ENCODE assay signal across 36 mouse cellular contexts in the genomic region with DNA sequence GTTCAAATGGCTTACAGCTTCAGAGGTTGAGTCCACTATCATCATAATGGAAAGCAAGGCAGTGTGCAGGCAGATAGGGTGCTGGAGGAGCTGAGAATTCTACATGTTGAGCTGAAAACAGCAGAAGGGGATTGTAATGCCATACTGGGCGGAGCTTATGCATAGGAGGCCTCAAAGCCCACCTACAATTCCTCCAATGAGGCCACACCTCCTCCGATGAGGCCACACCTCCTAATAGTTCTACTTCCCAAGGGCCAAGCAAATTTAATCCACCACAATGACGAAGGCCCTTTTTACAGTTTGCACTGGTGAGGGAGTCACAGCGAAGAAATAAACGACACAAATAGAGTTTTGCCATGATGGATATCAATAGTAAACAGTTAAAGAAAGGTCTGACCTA. TPM values are rescaled to one million over a fixed set of nuclear protein-coding genes. Genes with fewer than 3 reads are reported as not detected.
DNase-seq lines count a peak whose midpoint lies in the region; ATAC-seq lines count a peak whose summit lies in the region.
"Had no signal": no experiment of that assay in that cellular context is flagged by ENCODE, and none has a peak within 500 bp of the region (broad histone marks: within the 10 kb centered on the region; RNA-seq: fewer than 3 reads in every experiment).

No protein-coding gene starts in this region.

- no peak for ATAC-seq in hindbrain, embryonic 15.5 days (ENCODE audit: low FRiP score, low read depth)
- no peak for ATAC-seq in hindbrain, embryonic 14.5 days (ENCODE audit: low FRiP score)
- ATAC-seq in midbrain, embryonic 15.5 days (replicated peaks): no peak
- no peak for ATAC-seq in midbrain, embryonic 13.5 days
- ATAC-seq in embryonic facial prominence, embryonic 14.5 days (ENCODE audit: low read depth): no peak
- ATAC-seq: CD4-positive, CD25-positive, alpha-beta regulatory T cell, adult 4 months had no signal

- H3K36me3 ChIP-seq in hindbrain, embryonic 15.5 days: no peaks in the 10 kb centered on the region
- H3K36me3 ChIP-seq in hindbrain, embryonic 14.5 days (replicated peaks; ENCODE audit: control insufficient read depth, insufficient read depth): no peaks in the 10 kb centered on the region
- no peaks in the 10 kb centered on the region for H3K36me3 ChIP-seq in midbrain, embryonic 15.5 days (replicated peaks)
- H3K36me3 ChIP-seq in midbrain, embryonic 13.5 days: no peaks in the 10 kb centered on the region
- H3K36me3 ChIP-seq in ES-E14 (ENCODE audit: control insufficient read depth, insufficient read depth, low read length, poor library complexity, severe bottlenecking): no peaks in the 10 kb centered on the region
- H3K36me3 ChIP-seq in embryonic facial prominence, embryonic 14.5 days (ENCODE audit: control insufficient read depth, insufficient read depth, low read length): no peaks in the 10 kb centered on the region
- H3K36me3 ChIP-seq: embryonic facial prominence, embryonic 12.5 days; midbrain, embryonic 10.5 days had no signal

- no peak overlapping the region for H3K27ac ChIP-seq in hindbrain, embryonic 15.5 days (replicated peaks)
- H3K27ac ChIP-seq in hindbrain, embryonic 14.5 days: no peak overlapping the region
- no peak overlapping the region for H3K27ac ChIP-seq in midbrain, embryonic 15.5 days
- no peak overlapping the region for H3K27ac ChIP-seq in midbrain, embryonic 13.5 days
- H3K27ac ChIP-seq in ES-E14 (ENCODE audit: insufficient read depth, low read depth, low read length, poor library complexity, severe bottlenecking): no peak overlapping the region
- H3K27ac ChIP-seq in embryonic facial prominence, embryonic 14.5 days (replicated peaks; ENCODE audit: low read depth, low read length): no peak overlapping the region
- H3K27ac ChIP-seq: embryonic facial prominence, embryonic 12.5 days; gastrocnemius, adult 2 months; liver, embryonic 14.5 days had no signal

- H3K9me3 ChIP-seq in hindbrain, embryonic 15.5 days: no peaks in the 10 kb centered on the region
- H3K9me3 ChIP-seq in hindbrain, embryonic 14.5 days (ENCODE audit: control insufficient read depth, low read length): no peaks in the 10 kb centered on the region
- no peaks in the 10 kb centered on the region for H3K9me3 ChIP-seq in midbrain, embryonic 15.5 days
- H3K9me3 ChIP-seq in midbrain, embryonic 13.5 days: no peaks in the 10 kb centered on the region
- no peaks in the 10 kb centered on the region for H3K9me3 ChIP-seq in ES-E14 (ENCODE audit: control insufficient read depth, insufficient read depth, low read depth, low read length)
- no peaks in the 10 kb centered on the region for H3K9me3 ChIP-seq in embryonic facial prominence, embryonic 14.5 days (ENCODE audit: control insufficient read depth, low read length)
- H3K9me3 ChIP-seq: embryonic facial prominence, embryonic 12.5 days had no signal

- no peak overlapping the region for H3K4me3 ChIP-seq in hindbrain, embryonic 15.5 days
- no peak overlapping the region for H3K4me3 ChIP-seq in hindbrain, embryonic 14.5 days (replicated peaks; ENCODE audit: low read length)
- no peak overlapping the region for H3K4me3 ChIP-seq in midbrain, embryonic 15.5 days
- H3K4me3 ChIP-seq in midbrain, embryonic 13.5 days (replicated peaks): no peak overlapping the region; the same call in 1 of the 2 replicates
- H3K4me3 ChIP-seq in ES-E14 (ENCODE audit: insufficient read depth in 1 of 2, low read depth in 1 of 2, low read length in 2 of 2, poor library complexity in 1 of 2, severe bottlenecking in 1 of 2): no peak overlapping the region
- no peak overlapping the region for H3K4me3 ChIP-seq in embryonic facial prominence, embryonic 14.5 days (ENCODE audit: low read depth, low read length)
- H3K4me3 ChIP-seq: erythroblast, embryonic 14.5 days; gastrocnemius, adult 2 months; myocyte had no signal

- no peak overlapping the region for H3K9ac ChIP-seq in hindbrain, embryonic 15.5 days
- no peak overlapping the region for H3K9ac ChIP-seq in hindbrain, embryonic 14.5 days
- no peak overlapping the region for H3K9ac ChIP-seq in midbrain, embryonic 15.5 days
- H3K9ac ChIP-seq in midbrain, embryonic 13.5 days (replicated peaks): no peak overlapping the region
- no peak overlapping the region for H3K9ac ChIP-seq in ES-E14 (ENCODE audit: insufficient read depth, low read depth, low read length, poor library complexity, severe bottlenecking)
- H3K9ac ChIP-seq in embryonic facial prominence, embryonic 14.5 days (ENCODE audit: low read depth, low read length): no peak overlapping the region
- H3K9ac ChIP-seq: liver, embryonic 14.5 days had no signal

- H3K27me3 ChIP-seq in hindbrain, embryonic 15.5 days: peaks cover 9% of the 10 kb centered on the region; the same call in 1 of the 2 replicates
- H3K27me3 ChIP-seq in hindbrain, embryonic 14.5 days (ENCODE audit: control insufficient read depth, insufficient read depth, low read length): peaks cover 14% of the 10 kb centered on the region; the same call in 1 of the 2 replicates
- peaks cover 13% of the 10 kb centered on the region; the same call in 1 of the 2 replicates for H3K27me3 ChIP-seq in midbrain, embryonic 15.5 days (replicated peaks)
- H3K27me3 ChIP-seq in midbrain, embryonic 13.5 days: peaks cover 29% of the 10 kb centered on the region
- H3K27me3 ChIP-seq in embryonic facial prominence, embryonic 14.5 days (replicated peaks; ENCODE audit: control insufficient read depth, insufficient read depth, low read length): peaks cover 22% of the 10 kb centered on the region

- H3K4me1 ChIP-seq in hindbrain, embryonic 15.5 days (replicated peaks): peaks cover 25% of the 10 kb centered on the region
- 0 out of 2 replicates have a peak, but pooled peaks cover 15% of the 10 kb centered on the region for H3K4me1 ChIP-seq in hindbrain, embryonic 14.5 days (replicated peaks; ENCODE audit: control insufficient read depth, insufficient read depth, low read length)
- peaks cover 24% of the 10 kb centered on the region for H3K4me1 ChIP-seq in midbrain, embryonic 15.5 days
- H3K4me1 ChIP-seq in midbrain, embryonic 13.5 days (replicated peaks): peaks cover 25% of the 10 kb centered on the region
- peaks cover 0 to 6% of the 10 kb centered on the region in 2 experiments; a peak in 2 of 4 replicates for H3K4me1 ChIP-seq in ES-E14 (ENCODE audit: control insufficient read depth in 2 of 2, insufficient read depth in 2 of 2, low read length in 2 of 2, poor library complexity in 1 of 2)
- H3K4me1 ChIP-seq in embryonic facial prominence, embryonic 14.5 days (ENCODE audit: control insufficient read depth, insufficient read depth, low read length): peaks cover 4% of the 10 kb centered on the region; the same call in 1 of the 2 replicates

- WGBS in hindbrain, embryonic 15.5 days: 64% methylated on average over 5 of the region's 5 CpGs
- WGBS in hindbrain, embryonic 14.5 days: 71% methylated on average over 5 of the region's 5 CpGs
- WGBS in midbrain, embryonic 15.5 days: 64% methylated on average over 5 of the region's 5 CpGs
- WGBS in midbrain, embryonic 13.5 days: 66% methylated on average over 5 of the region's 5 CpGs
- 56% methylated on average over 5 of the region's 5 CpGs for WGBS in embryonic facial prominence, embryonic 14.5 days

- peak overlapping the region; percentile 89 for H3K4me2 ChIP-seq in hindbrain, embryonic 15.5 days
- H3K4me2 ChIP-seq in hindbrain, embryonic 14.5 days (replicated peaks): no peak overlapping the region; the same call in 1 of the 2 replicates
- H3K4me2 ChIP-seq in midbrain, embryonic 15.5 days: peak overlapping the region; percentile 80; the same call in 1 of the 2 replicates
- H3K4me2 ChIP-seq in midbrain, embryonic 13.5 days (replicated peaks): no peak overlapping the region
- H3K4me2 ChIP-seq in embryonic facial prominence, embryonic 14.5 days (ENCODE audit: low read depth, low read length): peak overlapping the region; percentile 94; the same call in 1 of the 2 replicates

- no peak for DNase-seq in hindbrain, embryonic 14.5 days (ENCODE audit: low spot score)
- DNase-seq in ES-E14 (ENCODE audit: low read depth, low spot score): peak; percentile 77
- DNase-seq in embryonic facial prominence, embryonic 14.5 days (ENCODE audit: low spot score): no peak
- no peak for DNase-seq in left cerebral cortex, adult 8-10 months (ENCODE audit: low spot score in 2 of 2)
- DNase-seq: adrenal gland, postnatal 10 days; cerebellum, adult 9-10 months; gastrocnemius, adult 2 months; gastrocnemius, postnatal 36 days; heart, adult 18-20 months; heart, postnatal 4 days; kidney, adult 18-20 months; kidney, postnatal 14 days; layer of hippocampus, adult 9-11 months; liver; lung, adult 2 months; thymus, postnatal 14 days had no signal

- in situ Hi-C loops in ES-E14 (cut with MboI; ENCODE audit: low sequenced_read_pairs in 2 of 2, unreplicated experiment in 2 of 2): no loop called here

RNA-seq across cellular contexts. Expression of a gene that starts 14.1 kb away (rescaled TPM):
- polyA plus RNA-seq in hindbrain, embryonic 15.5 days (2015; fragmentation: Nextera tagmentation; extraction: Ambion mirVana): 0.06 and 0.17 TPM in 2 replicates
- polyA plus RNA-seq in hindbrain, embryonic 14.5 days (2014; fragmentation: Nextera tagmentation; extraction: Ambion mirVana): 0.07 and 0.12 TPM in 2 replicates
- polyA plus RNA-seq in midbrain, embryonic 15.5 days (2015; fragmentation: Nextera tagmentation; extraction: Ambion mirVana): 0.10 and 0.11 TPM in 2 replicates
- polyA plus RNA-seq in midbrain, embryonic 13.5 days (2015; fragmentation: Nextera tagmentation; extraction: Ambion mirVana): 0.09 TPM in 1 of 2 replicates, not detected in the other
- total RNA-seq in ES-E14 (2012; rRNA removed): not detected in 2 replicates
- not detected in 2 replicates for polyA plus RNA-seq in embryonic facial prominence, embryonic 14.5 days (2014; fragmentation: Nextera tagmentation; extraction: Ambion mirVana)
- not detected for total RNA-seq in left cerebral cortex, adult 8-10 months (2022)
- total RNA-seq: adrenal gland, postnatal 10 days; gastrocnemius, adult 2 months; gastrocnemius, postnatal 36 days; heart, adult 18-20 months; heart, postnatal 4 days had no signal
- polyA plus RNA-seq: embryonic facial prominence, embryonic 12.5 days; forebrain, embryonic 11.5 days; heart, embryonic 11.5 days; intestine, embryonic 14.5 days; limb, embryonic 11.5 days; liver, embryonic 14.5 days; midbrain, embryonic 10.5 days; myocyte; neural tube, embryonic 14.5 days; urinary bladder, adult 2 months had no signal

RNA-seq across cellular contexts. Expression of a gene that starts 26.3 kb away (rescaled TPM):
- polyA plus RNA-seq in hindbrain, embryonic 15.5 days (2015; fragmentation: Nextera tagmentation; extraction: Ambion mirVana): not detected in 2 replicates
- not detected in 2 replicates for polyA plus RNA-seq in hindbrain, embryonic 14.5 days (2014; fragmentation: Nextera tagmentation; extraction: Ambion mirVana)
- not detected in 2 replicates for polyA plus RNA-seq in midbrain, embryonic 15.5 days (2015; fragmentation: Nextera tagmentation; extraction: Ambion mirVana)
- polyA plus RNA-seq in midbrain, embryonic 13.5 days (2015; fragmentation: Nextera tagmentation; extraction: Ambion mirVana): not detected in 2 replicates
- total RNA-seq in ES-E14 (2012; rRNA removed): not detected in 2 replicates
- polyA plus RNA-seq in embryonic facial prominence, embryonic 14.5 days (2014; fragmentation: Nextera tagmentation; extraction: Ambion mirVana): not detected in 2 replicates
- total RNA-seq in left cerebral cortex, adult 8-10 months (2022): not detected
- total RNA-seq: adrenal gland, postnatal 10 days; gastrocnemius, adult 2 months; gastrocnemius, postnatal 36 days; heart, adult 18-20 months; heart, postnatal 4 days; left cerebral cortex, postnatal 14 days; megakaryocyte progenitor cell, adult 5-6 weeks; midbrain, postnatal 0 days had no signal
- polyA plus RNA-seq: CD4-positive, CD25-positive, alpha-beta regulatory T cell, adult 4 months; embryonic facial prominence, embryonic 12.5 days; erythroblast, embryonic 14.5 days; forebrain, embryonic 11.5 days; forebrain, embryonic 16.5 days; heart, embryonic 11.5 days; heart, embryonic 16.5 days; intestine, embryonic 14.5 days; limb, embryonic 11.5 days; liver, embryonic 14.5 days; lung, adult 2 months; midbrain, embryonic 10.5 days; midbrain, postnatal 0 days; myocyte; neural tube, embryonic 14.5 days; urinary bladder, adult 2 months had no signal

RNA-seq across cellular contexts. Expression of a gene that starts 34.0 kb away (rescaled TPM):
- polyA plus RNA-seq in hindbrain, embryonic 15.5 days (2015; fragmentation: Nextera tagmentation; extraction: Ambion mirVana): 59.5 and 64.7 TPM in 2 replicates
- 93.8 and 94.1 TPM in 2 replicates for polyA plus RNA-seq in hindbrain, embryonic 14.5 days (2014; fragmentation: Nextera tagmentation; extraction: Ambion mirVana)
- polyA plus RNA-seq in midbrain, embryonic 15.5 days (2015; fragmentation: Nextera tagmentation; extraction: Ambion mirVana): 69.9 and 70.7 TPM in 2 replicates
- polyA plus RNA-seq in midbrain, embryonic 13.5 days (2015; fragmentation: Nextera tagmentation; extraction: Ambion mirVana): 81.0 and 94.8 TPM in 2 replicates
- total RNA-seq in ES-E14 (2012; rRNA removed): 120 and 124 TPM in 2 replicates
- 48.6 and 54.1 TPM in 2 replicates for polyA plus RNA-seq in embryonic facial prominence, embryonic 14.5 days (2014; fragmentation: Nextera tagmentation; extraction: Ambion mirVana)
- total RNA-seq in left cerebral cortex, adult 8-10 months (2022): 10 to 100 TPM; 85.9 to 94.4 (median 88.5) TPM

Comparison
In these comparisons a context has a peak if more than half of its experiments do, and no peak if none do; other contexts are left out.
1. H3K4me2 ChIP-seq: peak in hindbrain, embryonic 15.5 days (single experiment), midbrain, embryonic 15.5 days (single experiment) and embryonic facial prominence, embryonic 14.5 days (single experiment); none in hindbrain, embryonic 14.5 days (single experiment) and midbrain, embryonic 13.5 days (single experiment).